Mouse (Mus musculus) NIH3T3 (cell line): ENCODE measurements around the gene Pnp.
"Not testable (repeated sequence)": the region's sequence is repeated elsewhere in the genome, so short reads cannot be mapped to it uniquely, and the experiment has no call there.

Experiments used
- DNase-seq: peaks from one replicate; pipeline ENCODE4 v3.0.0-alpha.2; 2012; ENCODE audit warnings: low read depth

The Pnp gene

GRCm38 (mm10) chr14:50930754-50931492, at the start of gene Pnp, which contains the start of gene Pip4p1:
Pnp (plus strand) TSS chr14:50931082.
Pip4p1 (minus strand) TSS chr14:50930856.
- peak; percentile 97 for DNase-seq

GRCm38 (mm10) chr14:50891621-50892020, 39.3 kb upstream of the Pnp start:
- no peak for DNase-seq

DNA sequence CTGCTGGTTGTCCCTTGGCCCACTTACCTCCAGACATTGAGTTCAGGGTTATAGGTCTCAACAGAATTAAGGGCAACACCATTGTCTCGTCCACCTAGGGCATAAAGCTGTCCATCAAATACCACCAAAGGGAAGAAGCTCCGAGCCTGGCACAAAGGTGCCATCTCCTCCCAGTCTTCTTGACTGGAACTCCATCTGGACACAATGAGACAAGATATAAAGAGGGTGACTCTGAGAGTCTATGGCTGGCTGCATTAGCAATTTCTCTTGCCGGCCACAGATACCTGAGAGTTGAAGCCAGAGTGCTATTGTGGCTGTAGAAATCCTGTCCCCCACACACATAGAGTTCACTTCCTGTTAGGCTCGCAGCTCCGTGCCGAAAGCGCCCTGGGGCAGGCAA, 38.8 kb upstream of the Pnp start:
- DNase-seq: no peak

DNA sequence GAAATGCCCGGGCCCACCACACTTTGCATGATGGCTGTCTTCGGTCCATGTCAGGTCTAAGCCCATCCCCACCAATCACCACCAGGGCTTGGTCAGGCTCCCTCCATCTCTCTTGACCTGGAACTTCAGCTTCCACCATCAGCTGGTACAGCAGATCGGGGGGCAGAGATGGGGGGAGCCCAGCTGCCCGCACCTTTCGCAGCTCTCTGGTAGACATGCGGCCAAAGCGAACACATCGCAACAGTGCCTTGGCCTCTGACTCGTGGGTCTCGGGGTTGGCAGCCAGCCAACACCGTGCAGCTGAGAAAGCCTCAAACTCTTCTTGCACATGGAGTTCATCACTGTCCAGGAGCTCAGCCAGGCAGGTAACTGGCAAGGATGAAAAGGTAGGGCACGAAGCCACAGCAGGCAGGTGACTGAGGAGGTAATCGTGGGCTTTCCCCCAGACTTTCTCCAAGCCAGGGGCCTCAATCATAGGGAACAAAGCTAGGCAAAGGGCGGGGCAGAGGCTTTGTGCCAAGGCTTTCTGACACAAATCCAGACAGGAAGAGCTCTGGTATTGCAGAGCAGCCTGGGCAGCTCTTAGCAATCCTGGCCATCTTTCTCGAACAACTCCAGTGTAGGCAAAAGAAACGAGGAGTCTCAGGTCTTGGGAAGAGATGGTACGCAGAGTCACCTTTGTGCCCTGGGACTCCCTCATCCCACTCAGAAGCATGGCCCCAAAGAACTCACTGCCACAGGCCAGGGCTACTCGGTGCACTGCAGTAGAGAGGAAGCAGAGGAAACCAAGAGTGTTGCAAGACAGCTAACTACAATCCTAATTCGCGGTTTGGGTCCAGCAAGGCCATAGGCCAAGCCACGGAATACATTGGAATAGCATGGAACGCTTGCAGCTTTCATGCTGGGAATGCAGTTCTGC, 38.1 kb upstream of the Pnp start:
- peak; percentile 68 for DNase-seq

GRCm38 (mm10) chr14:50895407-50895806, 35.5 kb upstream of the Pnp start:
- peak; percentile 3 for DNase-seq

DNA sequence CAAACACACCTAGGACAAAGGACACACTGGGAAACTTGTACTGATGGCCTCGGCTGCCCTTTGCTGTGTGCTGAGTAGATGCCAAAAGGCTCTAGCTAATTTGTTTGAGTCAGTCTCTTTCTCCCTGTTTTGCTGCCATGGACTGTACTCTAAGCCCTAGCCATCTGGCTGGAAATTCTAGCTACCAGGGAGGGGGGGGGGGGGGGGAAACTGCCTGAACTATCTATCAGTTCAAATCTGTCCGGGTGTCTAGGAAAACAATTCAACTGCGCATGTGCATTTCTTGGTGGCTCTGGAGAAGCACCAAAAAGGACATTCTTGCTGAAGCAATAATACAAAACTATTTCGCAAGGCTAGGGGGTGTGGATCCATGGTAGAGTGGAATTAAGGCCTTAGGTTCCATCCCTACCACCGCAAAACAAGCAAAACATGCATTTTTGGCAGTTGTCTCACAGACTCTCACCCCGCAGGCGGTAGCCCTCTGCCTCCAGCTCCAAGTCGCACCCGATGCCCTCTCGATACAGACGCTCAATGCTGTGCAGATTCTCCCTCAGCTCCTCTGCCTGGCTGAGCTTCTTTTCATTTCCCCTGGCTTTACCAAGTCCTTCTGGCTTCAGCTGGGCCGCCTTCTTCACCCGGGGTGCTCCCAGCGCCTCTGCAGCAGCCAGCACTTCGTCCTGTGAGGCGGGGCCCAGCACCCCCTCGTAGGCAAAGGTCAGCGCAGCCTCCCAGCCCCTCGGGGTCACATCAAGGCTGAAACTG, 34.7 kb upstream of the Pnp start:
- DNase-seq: peak; percentile 94

GRCm38 (mm10) chr14:50896747-50897373, 34.0 kb upstream of the Pnp start:
- DNase-seq: peak; percentile 31

- peak; percentile 17 for DNase-seq
Observed at GRCm38 (mm10) chr14:50897374-50897765, 33.5 kb upstream of the Pnp start, which contains the start of gene Klhl33. Klhl33 (minus strand) TSS chr14:50897507.

GRCm38 (mm10) chr14:50897992-50898391, 32.9 kb upstream of the Pnp start:
- DNase-seq: not testable (repeated sequence)

GRCm38 (mm10) chr14:50903973-50904827, 26.7 kb upstream of the Pnp start:
- no peak for DNase-seq

DNA sequence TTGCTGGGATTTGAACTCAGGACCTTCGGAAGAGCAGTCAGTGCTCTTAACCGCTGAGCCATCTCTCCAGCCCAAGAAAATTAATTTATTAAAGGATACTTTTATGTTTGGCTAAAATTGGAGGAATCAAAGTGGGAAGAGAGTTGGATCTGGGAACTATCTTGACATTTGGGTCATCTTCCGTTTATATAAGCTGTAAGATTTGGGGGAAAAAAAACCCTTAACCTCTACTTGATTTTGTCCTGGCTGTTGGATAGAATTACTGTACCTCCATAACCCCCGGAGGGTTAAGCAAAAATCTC, 26.1 kb upstream of the Pnp start:
- no peak for DNase-seq

DNA sequence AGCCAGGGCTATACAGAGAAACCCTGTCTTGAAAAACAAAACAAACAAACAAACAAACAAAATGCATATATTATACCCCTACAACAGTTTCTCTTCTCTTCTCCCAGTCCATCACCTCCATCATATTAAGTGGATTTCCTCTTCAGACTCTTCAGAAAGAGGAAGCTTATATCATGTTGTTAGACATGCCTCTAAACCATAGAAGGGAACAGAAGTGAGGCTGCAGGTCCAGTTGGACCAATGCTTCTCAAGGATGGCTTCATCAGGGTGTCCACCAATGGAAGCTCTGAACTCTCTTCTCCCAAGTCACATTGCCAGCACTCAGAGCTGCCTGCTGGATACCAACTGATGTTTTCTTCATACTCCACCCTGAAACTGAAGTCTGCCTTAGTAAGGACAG, 25.6 kb upstream of the Pnp start:
- not testable (repeated sequence) for DNase-seq

- DNase-seq: no peak
Observed at GRCm38 (mm10) chr14:50908126-50908525, 22.8 kb upstream of the Pnp start.

- no peak for DNase-seq
Observed at GRCm38 (mm10) chr14:50911356-50911755, 19.5 kb upstream of the Pnp start.

- peak; percentile 3 for DNase-seq
Observed at GRCm38 (mm10) chr14:50923437-50923836, 7.4 kb upstream of the Pnp start.

GRCm38 (mm10) chr14:50924281-50925064, 6.4 kb upstream of the Pnp start, which contains the start of the genes Osgep and Apex1:
Osgep (minus strand) TSS chr14:50924893.
Apex1 (plus strand) TSS chr14:50924968.
- DNase-seq: peak; percentile 96

GRCm38 (mm10) chr14:50925111-50925920, 5.6 kb upstream of the Pnp start:
- DNase-seq: peak; percentile 31

DNA sequence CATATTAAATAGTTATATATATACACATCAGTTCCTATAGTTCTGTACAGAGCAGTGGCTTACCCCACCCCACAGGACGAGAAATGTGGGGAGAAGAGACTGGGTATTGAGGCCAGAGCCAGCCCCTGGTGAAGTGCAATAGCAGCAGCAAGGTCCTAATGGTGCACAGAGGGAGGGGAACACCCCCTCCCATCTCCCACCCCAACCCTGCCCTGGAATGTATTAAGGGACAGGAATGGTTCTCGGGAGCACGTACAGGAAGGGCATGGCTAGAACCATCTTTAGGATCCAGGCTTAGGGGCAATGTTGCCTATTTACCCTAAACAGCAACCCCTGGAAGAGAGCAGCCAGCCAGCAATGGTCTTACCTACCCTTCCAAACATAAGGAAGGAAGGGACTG, 3.5 kb upstream of the Pnp start:
- no peak for DNase-seq

DNA sequence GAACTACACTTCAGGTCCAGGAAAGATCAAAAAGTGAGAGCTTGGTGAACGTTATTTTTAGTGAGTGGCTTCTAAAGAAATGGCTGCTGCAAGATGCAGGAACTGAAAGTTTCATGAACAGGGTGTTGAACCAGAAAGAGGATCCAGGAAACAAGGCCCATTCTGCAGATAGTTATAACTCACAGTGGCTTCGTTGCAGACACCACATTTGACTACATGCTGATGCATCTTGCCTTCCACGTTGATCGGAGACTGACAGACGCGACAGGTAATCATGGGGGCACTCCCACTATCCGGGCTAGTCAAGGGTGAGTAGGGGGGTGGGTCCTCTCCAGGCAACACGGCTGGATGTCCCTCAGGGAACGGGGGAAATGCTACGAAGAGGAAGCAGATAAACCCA, 931 bp upstream of the Pnp start:
- no peak for DNase-seq
